Mouse (Mus musculus): ENCODE data around the gene Foxd3. TPM values are rescaled to one million over a fixed set of nuclear protein-coding genes. Genes with fewer than 3 reads are reported as not detected.
A peak's percentile ranks its signal among the peaks of the same experiment; 100 is the strongest.

The Foxd3 gene
- total and polyA plus RNA-seq, 2 experiments from 2014 or later = 0.11 to 0.81 TPM

DNA sequence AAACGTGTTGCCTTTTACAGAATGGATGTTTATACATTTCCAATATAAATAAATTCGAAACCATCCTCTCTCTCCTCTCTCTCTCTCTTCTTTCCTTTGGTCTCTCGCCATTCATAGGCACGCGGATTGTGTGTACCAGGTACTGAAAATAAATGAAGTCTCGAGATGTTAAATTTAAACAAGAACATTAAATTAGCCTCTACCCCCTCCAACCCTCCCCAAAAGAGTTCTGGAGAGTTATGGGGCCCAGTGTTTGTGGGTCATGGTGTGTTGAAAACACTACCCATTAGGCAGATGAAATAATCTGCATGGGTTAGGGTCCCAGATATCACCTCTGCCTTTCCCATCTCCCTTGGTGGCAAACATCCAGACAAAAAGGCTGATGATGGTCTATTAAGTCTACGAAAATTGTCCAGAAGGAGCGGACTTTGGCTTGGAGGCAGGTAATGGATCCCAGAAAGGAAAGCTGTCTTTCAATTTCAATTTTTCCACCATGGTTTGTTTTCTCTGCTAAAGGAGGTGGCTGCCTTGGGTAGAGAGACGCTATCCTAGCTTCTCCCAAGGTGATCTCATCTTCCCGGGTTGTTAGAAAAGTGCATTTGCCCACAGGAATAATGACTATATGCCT is 4.2 kb upstream of the Foxd3 start:
- H3K27ac ChIP-seq (ENCODE audit: low read depth, low read length) = no peak overlapping the region
- no peak overlapping the region for H3K4me2 ChIP-seq (ENCODE audit: low read depth)
- H3K4me3 ChIP-seq (ENCODE audit: low read depth, low read length) = no peak overlapping the region
- 13% methylated on average over 10 of the region's 10 CpGs for WGBS
- peaks cover 84% of the 10 kb centered on the region for H3K27me3 ChIP-seq (ENCODE audit: insufficient read depth, low read length)
- H3K9ac ChIP-seq = no peak overlapping the region
- ATAC-seq (no peak), DNase-seq (no peak)
- H3K9me3 ChIP-seq (ENCODE audit: low read length) = no peaks in the 10 kb centered on the region
- H3K36me3 ChIP-seq (ENCODE audit: insufficient read depth) = no peaks in the 10 kb centered on the region
- no peak for TF ChIP-seq CTCF (IDR thresholded peaks at IDR 0.05; ENCODE audit: low read depth)
- H3K4me1 ChIP-seq (ENCODE audit: insufficient read depth) = no peaks in the 10 kb centered on the region

DNA sequence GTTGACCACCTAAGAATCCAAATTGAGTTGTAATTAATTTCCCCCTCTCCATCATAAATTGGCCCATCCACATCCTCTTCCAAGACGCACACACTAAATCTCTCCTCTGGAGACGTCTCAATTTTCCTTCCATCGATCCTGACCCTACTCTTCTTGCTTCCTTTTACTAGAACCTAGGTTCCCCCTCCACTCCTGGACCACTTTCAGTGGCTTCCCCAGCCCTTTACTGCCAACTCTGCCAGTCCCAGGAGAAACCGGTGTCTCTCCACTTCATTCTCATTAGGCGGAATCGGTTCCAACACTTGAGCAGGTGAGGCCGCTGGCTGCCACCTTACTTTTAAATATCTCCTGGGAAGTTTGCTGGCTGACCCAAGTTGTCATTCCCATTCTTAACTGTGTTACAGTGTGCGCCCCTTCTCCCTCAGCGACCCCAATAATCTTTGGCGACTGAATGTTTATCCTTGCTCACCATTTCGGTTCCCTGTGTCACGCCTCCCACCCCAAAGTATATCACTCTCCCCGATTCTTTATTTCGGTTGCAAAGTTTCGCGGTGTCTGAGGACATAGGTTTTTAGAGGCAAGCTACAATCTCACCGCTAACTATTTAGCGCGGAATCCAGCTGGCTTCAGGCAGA is 3.4 kb upstream of the Foxd3 start:
- no peak overlapping the region for H3K4me3 ChIP-seq (ENCODE audit: low read depth, low read length)
- 2% methylated on average over 19 of the region's 19 CpGs for whole genome bisulfite sequencing
- H3K36me3 ChIP-seq (ENCODE audit: insufficient read depth) = no peaks in the 10 kb centered on the region
- no peak for TF ChIP-seq CTCF (IDR thresholded peaks at IDR 0.05; ENCODE audit: low read depth)
- H3K4me1 ChIP-seq (ENCODE audit: insufficient read depth) = no peaks in the 10 kb centered on the region
- no peak overlapping the region for H3K4me2 ChIP-seq (ENCODE audit: low read depth)
- DNase-seq (peak; percentile 35), ATAC-seq (no peak)
- H3K27me3 ChIP-seq (ENCODE audit: insufficient read depth, low read length) = peaks cover 80% of the 10 kb centered on the region
- H3K9me3 ChIP-seq (ENCODE audit: low read length) = no peaks in the 10 kb centered on the region
- H3K9ac ChIP-seq = no peak overlapping the region
- no peak overlapping the region for H3K27ac ChIP-seq (ENCODE audit: low read depth, low read length)

GRCm38 (mm10) chr4:99653216-99653607 is 2.9 kb upstream of the Foxd3 start:
- no peak overlapping the region for H3K4me3 ChIP-seq (ENCODE audit: low read depth, low read length)
- TF ChIP-seq CTCF (IDR thresholded peaks at IDR 0.05; ENCODE audit: low read depth) = no peak
- DNase-seq (no peak), ATAC-seq (no peak)
- no peak overlapping the region for H3K9ac ChIP-seq
- H3K27ac ChIP-seq (ENCODE audit: low read depth, low read length) = no peak overlapping the region
- 2% methylated on average over 25 of the region's 25 CpGs for WGBS
- peaks cover 75% of the 10 kb centered on the region for H3K27me3 ChIP-seq (ENCODE audit: insufficient read depth, low read length)
- H3K4me2 ChIP-seq (ENCODE audit: low read depth) = no peak overlapping the region
- no peaks in the 10 kb centered on the region for H3K9me3 ChIP-seq (ENCODE audit: low read length)
- H3K4me1 ChIP-seq (ENCODE audit: insufficient read depth) = no peaks in the 10 kb centered on the region
- H3K36me3 ChIP-seq (ENCODE audit: insufficient read depth) = no peaks in the 10 kb centered on the region

DNA sequence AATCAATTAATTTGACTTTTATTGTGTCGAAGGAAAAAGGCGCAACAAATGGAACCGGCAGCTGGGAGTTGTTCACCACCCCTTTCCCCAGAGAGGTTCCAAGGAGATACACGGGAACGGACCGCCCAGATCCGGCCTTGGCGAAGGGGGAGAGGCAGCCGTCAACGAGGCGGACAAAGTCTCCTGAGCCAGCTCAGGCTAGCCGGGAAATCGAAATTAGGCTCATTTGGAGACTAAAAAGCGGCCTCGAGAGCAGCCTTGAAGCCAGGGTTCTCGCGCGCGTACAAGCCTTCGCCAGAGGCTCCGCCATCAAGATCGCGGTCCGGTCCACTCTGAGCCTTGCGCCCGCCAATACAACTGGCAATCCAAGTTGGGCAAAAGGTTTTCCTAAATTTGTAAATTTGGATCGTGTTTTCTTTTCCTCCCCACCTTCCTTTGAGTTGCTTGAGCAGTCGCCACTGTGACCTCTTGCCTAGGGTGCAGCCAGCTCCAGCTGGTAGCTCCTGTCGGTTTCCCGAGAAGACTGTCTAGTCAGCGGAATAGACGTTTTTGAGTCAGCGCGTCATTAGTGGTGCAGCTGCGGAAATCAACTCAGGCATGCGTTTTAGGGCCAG is 2.4 kb upstream of the Foxd3 start:
- no peak for ATAC-seq
- H3K4me3 ChIP-seq (ENCODE audit: low read depth, low read length) = no peak overlapping the region
- WGBS = under 1% methylated on average over 36 of the region's 36 CpGs
- TF ChIP-seq CTCF (IDR thresholded peaks at IDR 0.05; ENCODE audit: low read depth) = no peak
- H3K36me3 ChIP-seq (ENCODE audit: insufficient read depth) = no peaks in the 10 kb centered on the region
- no peaks in the 10 kb centered on the region for H3K4me1 ChIP-seq (ENCODE audit: insufficient read depth)
- no peak overlapping the region for H3K4me2 ChIP-seq (ENCODE audit: low read depth)
- no peak overlapping the region for H3K9ac ChIP-seq
- peak; percentile 55 for DNase-seq
- H3K9me3 ChIP-seq (ENCODE audit: low read length) = no peaks in the 10 kb centered on the region
- no peak overlapping the region for H3K27ac ChIP-seq (ENCODE audit: low read depth, low read length)
- H3K27me3 ChIP-seq (ENCODE audit: insufficient read depth, low read length) = peaks cover 70% of the 10 kb centered on the region

DNA sequence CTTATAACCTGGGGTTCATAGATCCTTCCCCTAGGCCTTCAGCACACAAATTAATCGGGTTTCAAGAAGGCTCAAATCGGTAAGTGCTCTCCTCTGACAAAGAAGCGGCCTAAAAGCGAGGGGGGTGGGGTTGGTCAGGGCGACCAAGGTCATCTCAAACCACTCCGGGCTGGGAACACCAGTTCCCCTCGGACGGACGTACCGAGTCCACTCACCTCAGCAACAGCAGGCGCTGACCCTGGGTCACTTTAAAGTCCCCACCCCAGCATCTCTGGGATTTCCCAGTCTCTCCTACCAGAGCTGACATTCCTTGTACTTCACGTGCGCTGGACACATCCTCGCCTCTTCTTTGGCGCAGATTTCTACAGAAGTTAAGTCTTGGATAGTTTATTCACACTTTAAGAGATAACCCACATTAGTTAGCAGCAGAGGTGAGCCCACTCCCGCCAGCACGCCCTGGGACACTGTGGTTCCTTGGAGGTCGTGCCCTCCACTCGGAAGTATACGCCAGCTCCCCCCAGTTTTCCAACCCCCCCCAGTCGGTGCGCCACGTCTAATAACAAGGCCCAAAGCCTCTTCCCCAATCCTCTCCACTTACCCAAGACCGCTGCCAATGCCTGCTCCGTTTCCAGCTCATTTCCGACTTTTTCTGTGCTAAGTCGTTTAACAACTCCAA is 1.3 kb upstream of the Foxd3 start:
- no peak overlapping the region for H3K27ac ChIP-seq (ENCODE audit: low read depth, low read length)
- no peak for TF ChIP-seq CTCF (IDR thresholded peaks at IDR 0.05; ENCODE audit: low read depth)
- H3K36me3 ChIP-seq (ENCODE audit: insufficient read depth) = no peaks in the 10 kb centered on the region
- no peak overlapping the region for H3K4me3 ChIP-seq (ENCODE audit: low read depth, low read length)
- H3K9ac ChIP-seq = no peak overlapping the region
- no peak for ATAC-seq
- no peak overlapping the region for H3K4me2 ChIP-seq (ENCODE audit: low read depth)
- H3K9me3 ChIP-seq (ENCODE audit: low read length) = no peaks in the 10 kb centered on the region
- 2% methylated on average over 27 of the region's 27 CpGs for WGBS
- no peaks in the 10 kb centered on the region for H3K4me1 ChIP-seq (ENCODE audit: insufficient read depth)
- DNase-seq = peak; percentile 58
- H3K27me3 ChIP-seq (ENCODE audit: insufficient read depth, low read length) = peaks cover 60% of the 10 kb centered on the region

DNA sequence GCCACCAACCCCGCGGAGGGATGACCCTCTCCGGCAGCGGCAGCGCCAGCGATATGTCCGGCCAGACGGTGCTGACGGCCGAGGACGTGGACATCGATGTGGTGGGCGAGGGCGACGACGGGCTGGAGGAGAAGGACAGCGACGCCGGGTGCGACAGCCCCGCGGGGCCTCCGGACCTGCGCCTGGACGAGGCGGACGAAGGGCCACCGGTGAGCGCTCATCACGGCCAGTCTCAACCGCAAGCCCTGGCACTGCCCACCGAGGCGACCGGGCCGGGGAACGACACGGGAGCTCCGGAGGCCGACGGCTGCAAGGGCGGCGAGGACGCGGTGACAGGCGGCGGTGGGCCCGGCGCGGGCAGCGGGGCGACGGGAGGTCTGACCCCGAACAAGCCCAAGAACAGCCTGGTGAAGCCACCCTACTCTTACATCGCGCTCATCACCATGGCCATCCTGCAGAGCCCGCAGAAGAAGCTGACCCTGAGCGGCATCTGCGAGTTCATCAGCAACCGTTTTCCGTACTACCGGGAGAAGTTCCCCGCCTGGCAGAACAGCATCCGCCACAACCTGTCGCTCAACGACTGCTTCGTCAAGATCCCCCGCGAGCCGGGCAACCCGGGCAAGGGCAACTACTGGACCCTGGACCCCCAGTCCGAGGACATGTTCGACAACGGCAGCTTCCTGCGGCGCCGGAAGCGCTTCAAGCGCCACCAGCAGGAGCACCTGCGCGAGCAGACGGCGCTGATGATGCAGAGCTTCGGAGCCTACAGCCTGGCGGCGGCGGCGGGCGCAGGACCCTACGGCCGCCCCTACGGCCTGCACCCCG is 718 bp downstream of the Foxd3 start:
- Histone ChIP-seq H3K4me1 (ENCODE audit: insufficient read depth) (no peaks in the 10 kb centered on the region), H3K4me2 (ENCODE audit: low read depth) (peak overlapping the region; percentile 40), H3K9me3 (ENCODE audit: low read length) (no peaks in the 10 kb centered on the region), H3K27ac (ENCODE audit: low read depth, low read length) (no peak overlapping the region), H3K9ac (no peak overlapping the region), H3K27me3 (ENCODE audit: insufficient read depth, low read length) (peaks cover 53% of the 10 kb centered on the region), H3K4me3 (ENCODE audit: low read depth, low read length) (peak overlapping the region; percentile 26), H3K36me3 (ENCODE audit: insufficient read depth) (no peaks in the 10 kb centered on the region)
- ATAC-seq (peak; percentile 42; the same call in 1 of the 2 replicates), DNase-seq (peak; percentile 56)
- 3% methylated on average over 86 of the region's 92 CpGs for WGBS
- TF ChIP-seq CTCF (IDR thresholded peaks at IDR 0.05; ENCODE audit: low read depth) = no peak

Measured in forebrain, postnatal 0 days (tissue).